Mouse (Mus musculus) cortical plate, adult 2 months (tissue): ENCODE results near the gene Isy1.

ENCODE experiments used
- CTCF ChIP-seq: fragments of 200-500 bp; IDR thresholded peaks from 2 replicates; pipeline ENCODE4 v1.5.1; 2011; ENCODE audit warnings: mild to moderate bottlenecking, control low read depth, low read length; ENCODE audit not compliant: insufficient read depth; ENCODE audit errors: extremely low read depth
- POLR2A ChIP-seq: fragments of 200-500 bp; IDR thresholded peaks from 2 replicates; pipeline ENCODE4 v1.6.1; 2011; ENCODE audit warnings: mild to moderate bottlenecking, low read length, control low read depth; ENCODE audit not compliant: insufficient read depth; ENCODE audit errors: extremely low read depth

GRCm38 (mm10) chr6:87876068-87876643 is 37.6 kb upstream of the Isy1 start:
- TF ChIP-seq CTCF (no peak), POLR2A (no peak)
